Mouse (Mus musculus) neural tube, embryonic 14.5 days (tissue): ENCODE data around the gene Ccdc167. TPM values are rescaled to one million over a fixed set of nuclear protein-coding genes. Genes with fewer than 3 reads are reported as not detected.
A peak's percentile ranks its signal among the peaks of the same experiment; 100 is the strongest.

Experiments used
- ATAC-seq: fragments of 200-750 bp; cut with Nextera tagmentation; 2 replicates; pipeline ENCODE4 v1.8.0; 2017; ENCODE audit warnings: low read depth, mild to moderate bottlenecking, moderate TSS enrichment, moderate library complexity
- H3K27ac ChIP-seq: fragments of 300-500 bp; sonication (generic); 2 replicates; pipeline ENCODE4 v1.5.1; 2014; ENCODE audit warnings: low read depth, mild to moderate bottlenecking, control low read depth, low read length, moderate library complexity, mixed read lengths
- H3K27me3 ChIP-seq: fragments of 300-500 bp; sonication (generic); 2 replicates; pipeline ENCODE4 v1.6.1; 2014; ENCODE audit warnings: low read length; ENCODE audit not compliant: control insufficient read depth, insufficient read depth
- H3K36me3 ChIP-seq: fragments of 300-500 bp; sonication (generic); 2 replicates; pipeline ENCODE4 v1.6.1; 2014; ENCODE audit warnings: low read length, mixed read lengths; ENCODE audit not compliant: control insufficient read depth, insufficient read depth
- H3K4me1 ChIP-seq: fragments of 300-500 bp; sonication (generic); 2 replicates; pipeline ENCODE4 v1.6.1; 2014; ENCODE audit warnings: low read length; ENCODE audit not compliant: control insufficient read depth, insufficient read depth
- H3K4me2 ChIP-seq: fragments of 300-500 bp; sonication (generic); 2 replicates; pipeline ENCODE4 v1.6.1; 2014; ENCODE audit warnings: mild to moderate bottlenecking, low read depth, low read length, control low read depth
- H3K4me3 ChIP-seq: fragments of 300-500 bp; sonication (generic); 2 replicates; pipeline ENCODE4 v1.5.1; 2014; ENCODE audit warnings: low read depth, low read length, control low read depth, mixed read lengths
- H3K9ac ChIP-seq: fragments of 300-500 bp; sonication (generic); replicated peaks from 2 replicates; pipeline ENCODE4 v1.6.1; 2014; ENCODE audit warnings: low read depth, mild to moderate bottlenecking, control low read depth, low read length, mixed read lengths
- H3K9me3 ChIP-seq: fragments of 300-500 bp; sonication (generic); 2 replicates; pipeline ENCODE4 v1.6.1; 2016; ENCODE audit warnings: low read length; ENCODE audit not compliant: control insufficient read depth
- WGBS: fragments of 180-500 bp; shearing (Covaris S2); extraction: QIAGEN DNeasy Blood & Tissue Kit; methylation state at CpG from one replicate; pipeline ENCODE4 v1.1.7; 2014; 5-methylcytosine and 5-hydroxymethylcytosine counted together
- polyA plus RNA-seq: library from polyadenylated mRNA; unstranded; fragments of >200 nt; fragmentation: Nextera tagmentation; extraction: Ambion mirVana; gene quantifications from 2 replicates; pipeline ENCODE4 v1.2.1, GENCODE M21; 2014

Gene Ccdc167
- polyA plus RNA-seq, 1 experiment from 2014 or later: 12.9 TPM

DNA sequence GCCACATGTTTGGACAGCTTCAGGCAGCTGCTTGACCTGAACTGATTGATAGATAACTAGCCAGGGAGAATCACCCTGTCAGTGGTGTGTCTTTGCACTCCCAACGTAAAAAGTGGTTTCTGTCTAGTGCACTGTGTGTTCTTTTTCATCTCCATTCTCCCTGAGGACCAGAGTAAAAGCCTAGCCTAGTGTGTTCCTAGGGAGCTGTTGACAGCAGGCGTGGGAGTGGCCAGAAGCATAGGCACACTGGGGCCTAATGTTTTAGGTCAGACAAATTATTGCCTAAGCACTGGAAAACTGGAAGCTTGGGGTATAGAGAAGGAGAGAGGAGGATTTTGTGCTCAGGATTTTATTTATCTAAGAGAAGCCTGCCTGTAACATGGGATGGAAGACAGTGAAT, 33.7 kb downstream of the Ccdc167 start:
- Histone ChIP-seq H3K27me3 (no peaks in the 10 kb centered on the region), H3K9me3 (no peaks in the 10 kb centered on the region), H3K4me1 (no peaks in the 10 kb centered on the region), H3K36me3 (peaks cover 47% of the 10 kb centered on the region), H3K27ac (no peak overlapping the region), H3K4me3 (no peak overlapping the region), H3K4me2 (no peak overlapping the region), H3K9ac (no peak overlapping the region)
- no peak for ATAC-seq
- 70% methylated on average over 2 of the region's 2 CpGs for WGBS

DNA sequence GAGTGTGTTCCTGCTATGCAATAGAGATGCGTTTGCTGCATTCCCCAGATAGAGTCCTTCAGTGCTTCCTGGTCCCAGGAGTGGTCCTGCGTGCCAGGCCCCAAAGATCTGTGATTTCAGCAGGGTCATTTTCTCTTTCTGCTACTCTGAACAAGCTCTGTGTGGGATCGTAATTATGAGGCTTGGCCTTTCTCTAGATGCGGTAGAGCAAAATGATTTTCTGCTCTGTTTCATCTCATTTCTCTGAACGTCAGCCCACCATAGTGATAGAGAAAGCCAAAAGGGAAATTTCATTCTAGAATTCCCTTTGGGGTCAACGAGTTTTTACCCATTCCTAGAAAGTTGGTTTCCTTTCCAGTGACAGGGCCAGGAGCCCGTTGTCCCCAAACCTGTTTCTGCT, 34.6 kb downstream of the Ccdc167 start:
- no peak overlapping the region for H3K4me3 ChIP-seq
- peaks cover 47% of the 10 kb centered on the region for H3K36me3 ChIP-seq
- no peak overlapping the region for H3K4me2 ChIP-seq
- no peak for ATAC-seq
- H3K4me1 ChIP-seq: no peaks in the 10 kb centered on the region
- no peaks in the 10 kb centered on the region for H3K9me3 ChIP-seq
- H3K9ac ChIP-seq: no peak overlapping the region
- H3K27ac ChIP-seq: no peak overlapping the region
- no peaks in the 10 kb centered on the region for H3K27me3 ChIP-seq
- 73% methylated on average over 7 of the region's 7 CpGs for WGBS

DNA sequence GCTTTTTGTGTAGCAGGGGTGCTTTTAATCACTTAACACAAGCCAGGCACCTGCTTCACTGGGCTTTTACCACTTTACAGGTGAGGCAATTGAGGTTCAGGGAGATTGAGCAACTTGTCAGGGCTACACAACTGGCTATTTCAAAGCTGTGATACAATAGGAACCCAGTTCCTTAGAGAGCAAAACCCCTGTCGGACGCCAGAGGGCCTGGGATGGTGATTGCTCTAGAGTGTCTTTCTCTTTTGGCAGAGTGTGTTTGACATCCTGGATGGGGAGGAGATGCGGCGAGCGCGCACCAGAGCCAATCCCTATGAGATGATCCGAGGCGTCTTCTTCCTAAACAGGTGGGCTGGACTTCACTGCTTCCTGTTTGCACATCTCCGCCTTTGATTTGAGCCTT, 35.2 kb downstream of the Ccdc167 start:
- Histone ChIP-seq H3K27ac (no peak overlapping the region), H3K4me1 (no peaks in the 10 kb centered on the region), H3K4me2 (no peak overlapping the region), H3K9me3 (no peaks in the 10 kb centered on the region), H3K36me3 (peaks cover 49% of the 10 kb centered on the region), H3K9ac (no peak overlapping the region), H3K4me3 (no peak overlapping the region), H3K27me3 (no peaks in the 10 kb centered on the region)
- WGBS: 97% methylated on average over 9 of the region's 9 CpGs
- no peak for ATAC-seq

DNA sequence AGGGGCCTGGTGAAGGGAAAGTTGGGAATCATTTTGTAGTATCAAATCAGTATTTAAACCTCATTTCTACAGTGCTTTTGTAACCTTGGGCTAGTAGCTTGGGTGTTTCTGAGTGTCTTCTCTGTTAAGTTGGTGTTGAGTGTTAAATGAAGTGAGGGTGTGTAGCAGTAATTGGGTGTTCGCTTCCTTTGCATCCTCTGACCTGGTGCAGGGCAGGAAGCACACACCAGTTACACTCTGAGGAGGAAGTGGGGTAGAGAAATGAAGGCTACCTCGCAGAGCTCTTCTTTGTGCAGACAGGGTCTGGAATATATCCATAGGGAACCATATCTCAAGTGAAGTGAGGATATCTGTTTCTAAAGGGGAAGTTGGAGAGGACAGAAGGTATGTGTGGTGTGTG, 35.9 kb downstream of the Ccdc167 start:
- Histone ChIP-seq H3K27ac (0 out of 2 replicates have a peak overlapping the region, but pooled peaks have one; percentile 10), H3K36me3 (peaks cover 52% of the 10 kb centered on the region), H3K9me3 (no peaks in the 10 kb centered on the region), H3K27me3 (no peaks in the 10 kb centered on the region), H3K4me2 (no peak overlapping the region), H3K9ac (no peak overlapping the region), H3K4me1 (no peaks in the 10 kb centered on the region), H3K4me3 (no peak overlapping the region)
- 86% methylated on average over 2 of the region's 2 CpGs for WGBS
- ATAC-seq: no peak

DNA sequence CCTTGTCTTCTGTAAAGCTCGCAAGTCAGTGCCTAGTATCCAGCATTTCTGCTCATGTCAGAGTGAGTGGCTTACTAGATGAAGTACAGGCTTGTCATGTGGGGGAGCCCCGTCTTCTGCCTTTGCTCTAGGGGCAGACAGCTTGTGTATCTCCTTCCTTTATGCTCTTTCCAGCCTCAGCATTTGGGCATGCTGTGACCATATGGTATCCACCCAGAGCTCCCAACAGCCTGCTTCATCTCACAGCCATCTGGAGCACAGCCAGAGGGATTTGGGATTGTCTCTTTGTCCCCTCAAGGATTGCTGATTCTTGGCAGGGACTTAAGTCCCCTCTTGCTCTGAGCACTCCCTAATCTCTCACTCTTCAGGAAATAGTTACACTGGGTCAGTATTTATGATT, 36.7 kb downstream of the Ccdc167 start:
- Histone ChIP-seq H3K27ac (0 out of 2 replicates have a peak overlapping the region, but pooled peaks have one; percentile 45), H3K36me3 (peaks cover 56% of the 10 kb centered on the region)

DNA sequence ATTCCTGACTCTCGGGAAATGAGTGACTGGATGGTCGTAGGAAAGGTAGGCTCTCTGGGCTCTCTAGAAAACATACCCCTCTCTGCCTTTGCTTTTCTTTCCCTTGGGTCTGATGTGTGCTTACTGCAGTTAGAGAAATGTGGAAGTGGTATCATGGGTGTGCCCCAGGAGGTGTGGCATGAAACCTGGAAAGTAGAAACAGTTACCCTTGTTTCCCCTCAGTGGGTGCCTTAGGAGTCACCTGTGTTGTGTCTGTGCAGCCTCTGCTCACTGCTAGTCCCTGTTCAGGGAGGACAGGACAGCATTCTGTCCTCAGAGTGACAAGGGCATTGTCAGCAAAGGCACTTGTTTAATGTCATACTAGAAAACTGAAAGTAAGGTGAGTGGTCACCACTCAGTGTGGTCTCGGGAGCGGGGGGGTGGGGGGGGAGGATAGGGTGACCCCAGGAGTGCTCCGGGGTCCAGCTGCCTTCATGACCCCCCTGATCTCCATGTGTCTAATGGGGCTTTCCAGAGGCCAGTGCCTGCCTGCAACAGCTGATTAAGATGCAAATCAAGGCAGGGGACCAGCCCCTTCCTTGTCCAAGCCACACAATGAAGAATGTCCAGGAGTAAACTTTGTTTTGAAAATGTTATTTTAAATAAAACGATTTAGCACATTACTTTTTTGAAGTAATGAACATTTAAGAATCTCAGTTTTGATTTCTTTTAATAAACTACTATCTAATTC, 37.6 kb downstream of the Ccdc167 start:
- 90% methylated on average over 6 of the region's 6 CpGs for WGBS
- Histone ChIP-seq H3K4me1 (no peaks in the 10 kb centered on the region), H3K9ac (no peak overlapping the region), H3K4me2 (no peak overlapping the region), H3K4me3 (no peak overlapping the region), H3K27ac (no peak overlapping the region), H3K36me3 (peaks cover 63% of the 10 kb centered on the region), H3K27me3 (no peaks in the 10 kb centered on the region), H3K9me3 (no peaks in the 10 kb centered on the region)
- ATAC-seq: no peak

More for the DNA sequence above, 36.7 kb downstream of the Ccdc167 start:
- H3K4me2 ChIP-seq: no peak overlapping the region
- H3K9me3 ChIP-seq: no peaks in the 10 kb centered on the region
- ATAC-seq: no peak
- H3K27me3 ChIP-seq: no peaks in the 10 kb centered on the region
- H3K4me3 ChIP-seq: no peak overlapping the region
- no peak overlapping the region for H3K9ac ChIP-seq
- H3K4me1 ChIP-seq: no peaks in the 10 kb centered on the region
- 60% methylated on average over 2 of the region's 2 CpGs for WGBS

DNA sequence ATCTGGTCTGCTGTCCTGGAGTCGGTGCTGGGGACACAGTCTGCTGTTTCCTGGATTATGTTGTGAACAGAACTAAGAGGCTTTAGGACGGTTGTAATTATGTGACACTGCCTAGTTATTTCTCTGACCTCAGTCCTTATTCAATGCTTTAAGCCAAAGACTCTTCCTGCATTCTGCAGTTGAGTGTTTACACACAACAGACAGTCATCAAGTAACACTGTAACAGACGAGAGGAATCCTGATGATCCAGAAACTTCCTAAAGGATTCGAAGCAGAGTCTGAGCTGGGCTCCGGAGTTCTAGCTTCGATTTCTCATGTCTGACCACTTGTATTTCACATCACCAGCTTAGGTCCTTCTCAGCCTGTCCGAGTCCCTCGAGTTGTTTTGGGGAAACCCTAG, 38.3 kb downstream of the Ccdc167 start:
- Histone ChIP-seq H3K4me2 (no peak overlapping the region), H3K27ac (no peak overlapping the region), H3K9me3 (no peaks in the 10 kb centered on the region), H3K36me3 (peaks cover 63% of the 10 kb centered on the region), H3K4me1 (no peaks in the 10 kb centered on the region), H3K27me3 (no peaks in the 10 kb centered on the region), H3K9ac (no peak overlapping the region), H3K4me3 (no peak overlapping the region)
- no peak for ATAC-seq
- WGBS: 91% methylated on average over 8 of the region's 8 CpGs

DNA sequence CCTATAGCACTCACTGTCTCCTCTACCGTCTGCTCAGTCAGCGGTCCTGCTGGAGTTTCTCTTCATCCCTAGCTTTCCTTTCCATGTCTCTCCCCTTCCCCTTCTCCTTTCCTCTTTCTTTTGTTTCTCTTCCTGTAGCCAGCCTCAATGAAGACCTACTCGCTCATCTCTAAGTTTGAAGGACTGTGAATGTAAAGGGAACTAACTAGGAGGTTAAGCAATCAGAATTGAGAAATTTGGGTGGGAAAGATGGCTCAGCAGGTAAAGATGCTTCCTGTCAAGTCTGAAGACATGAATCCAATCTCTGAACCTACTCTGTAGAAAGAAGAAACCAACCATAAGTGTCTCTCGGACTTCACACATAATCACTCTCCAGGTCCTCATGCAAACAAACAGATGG, 43.5 kb downstream of the Ccdc167 start:
- H3K9ac ChIP-seq: no peak overlapping the region
- H3K27ac ChIP-seq: no peak overlapping the region
- ATAC-seq: no peak
- no peaks in the 10 kb centered on the region for H3K9me3 ChIP-seq
- no peak overlapping the region for H3K4me3 ChIP-seq
- 96% methylated on average over 4 of the region's 4 CpGs for WGBS
- no peaks in the 10 kb centered on the region for H3K27me3 ChIP-seq
- H3K36me3 ChIP-seq: peaks cover 37% of the 10 kb centered on the region
- H3K4me2 ChIP-seq: no peak overlapping the region
- peaks cover 3% of the 10 kb centered on the region; the same call in 1 of the 2 replicates for H3K4me1 ChIP-seq

DNA sequence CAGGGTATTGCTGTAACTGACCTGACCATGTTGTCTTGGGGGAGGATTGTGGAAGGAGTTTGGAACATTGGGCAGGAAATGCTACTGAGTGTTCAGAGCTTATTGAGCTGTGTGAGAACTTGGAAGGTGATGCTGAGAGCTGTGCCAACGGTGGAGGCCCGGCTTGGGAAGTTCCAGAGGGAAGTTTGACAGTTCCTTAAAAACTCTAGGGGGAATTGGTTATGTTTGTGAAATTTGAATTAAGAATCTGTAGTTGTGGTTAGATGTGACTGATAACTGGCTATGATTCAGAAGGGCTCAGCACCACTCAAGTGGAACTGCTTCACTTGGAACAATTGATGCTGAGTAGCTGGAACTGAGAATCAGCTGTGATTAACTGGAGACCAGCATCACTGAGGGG, 45.8 kb downstream of the Ccdc167 start:
- H3K9me3 ChIP-seq: no peaks in the 10 kb centered on the region
- WGBS: 87% methylated on average over 2 of the region's 2 CpGs
- no peak overlapping the region for H3K4me3 ChIP-seq
- no peak overlapping the region for H3K9ac ChIP-seq
- no peak overlapping the region for H3K4me2 ChIP-seq
- ATAC-seq: no peak
- no peaks in the 10 kb centered on the region for H3K27me3 ChIP-seq
- peaks cover 9% of the 10 kb centered on the region; the same call in 1 of the 2 replicates for H3K4me1 ChIP-seq
- H3K36me3 ChIP-seq: peaks cover 19% of the 10 kb centered on the region
- H3K27ac ChIP-seq: no peak overlapping the region
